Mouse (Mus musculus) monocyte, adult 59 days (primary cell): ENCODE measurements around the gene Kras. TPM values are rescaled to one million over a fixed set of nuclear protein-coding genes. Genes with fewer than 3 reads are reported as not detected.

ENCODE experiments used
- total RNA-seq, 2 experiments: library from RNA; stranded (reverse); gene quantifications; one replicate each; pipeline ENCODE4 v1.2.4; 2023

The Kras gene
- total RNA-seq = 100 to 1,000 TPM; 106 to 108 TPM

DNA sequence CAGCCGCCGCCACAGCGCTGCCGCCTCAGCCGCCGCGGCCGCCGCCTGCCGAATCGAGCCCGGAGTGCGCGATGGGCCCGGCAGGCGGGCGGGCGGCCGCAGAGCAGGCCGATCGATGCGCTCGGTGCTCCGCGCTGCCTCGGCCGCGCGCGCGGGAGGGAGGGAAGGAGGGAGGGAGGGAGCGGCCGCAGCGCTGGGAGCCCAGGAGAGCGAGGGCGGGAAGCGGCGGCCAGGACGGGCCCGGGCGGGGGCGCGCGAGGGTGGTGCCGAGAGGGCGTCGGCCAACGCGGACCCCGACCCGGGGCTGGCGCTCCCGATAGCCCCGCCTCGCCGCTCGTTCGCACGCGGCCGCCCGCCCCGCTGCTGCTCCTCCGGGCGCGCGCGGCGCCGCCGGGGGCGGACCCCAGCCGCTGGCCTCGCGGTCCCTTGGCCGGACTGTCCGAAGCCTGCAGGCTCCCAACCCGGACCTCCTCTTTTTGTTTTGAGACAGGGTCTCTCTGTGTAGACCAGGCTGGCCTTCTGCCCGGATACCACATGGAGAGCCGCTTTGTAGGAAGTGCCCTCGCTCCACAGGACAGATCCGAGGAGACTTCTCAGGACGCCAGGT lies at the start of gene Kras:
Kras (minus strand) TSS at position 55 of the 607 bp plus-strand sequence.

DNA sequence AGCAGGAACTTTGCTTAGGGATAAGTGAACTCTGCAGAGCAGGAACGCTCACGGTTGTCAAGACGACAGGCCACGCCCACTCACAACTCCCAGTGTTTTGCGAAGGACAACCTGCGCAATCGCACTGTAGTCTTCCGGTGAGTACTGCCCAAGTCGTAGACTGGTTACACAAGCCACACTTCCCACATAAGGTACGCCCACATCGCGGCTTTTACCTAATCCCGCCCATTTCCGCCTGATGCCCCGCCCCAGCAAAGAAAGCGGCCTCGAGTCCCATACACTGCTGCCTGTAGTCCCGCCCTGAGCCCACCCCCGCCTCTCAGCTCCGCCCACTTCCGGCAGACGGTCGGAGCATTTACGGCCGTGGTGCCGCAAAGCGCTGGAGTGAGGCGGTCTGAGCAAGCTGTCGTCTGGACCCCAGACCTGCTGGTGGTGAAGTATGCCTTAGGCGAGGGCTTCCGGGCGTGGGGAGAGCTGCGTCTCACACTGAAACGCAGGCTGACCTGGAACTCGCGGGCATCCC lies 39.2 kb downstream of the Kras start, which contains the start of the genes Casc1 and Etfrf1:
Casc1 (minus strand) TSS at position 190 of the 523 bp plus-strand sequence.
Etfrf1 (plus strand) TSS at position 319 of the 523 bp plus-strand sequence.

Other genes with a start within 250 kb of the Kras start
- not detected for gene Bcat1, start 174.1 kb downstream of the Kras start, total RNA-seq
- gene Lrmp, start 134.6 kb downstream of the Kras start, total RNA-seq = 100 to 1,000 TPM; 161 to 175 TPM
- under 1 TPM; 0.42 to 0.70 TPM for gene Casc1, start 39.2 kb downstream of the Kras start, total RNA-seq
- 10 to 100 TPM; 12.4 to 13.1 TPM for gene Etfrf1, start 39.1 kb downstream of the Kras start, total RNA-seq